Mouse (Mus musculus) urinary bladder, postnatal 10 days (tissue): Measurements from ENCODE around the gene Myt1.

ENCODE experiments used
- DNase-seq: peaks from one replicate; pipeline ENCODE4 v3.0.0; 2022; ENCODE audit warnings: low spot score

Gene Myt1

GRCm38 (mm10) chr2:181763006-181763830 lies at the start of gene Myt1:
TSS of gene Myt1 (plus strand) at chr2:181763332.
- DNase-seq, result no peak

DNA sequence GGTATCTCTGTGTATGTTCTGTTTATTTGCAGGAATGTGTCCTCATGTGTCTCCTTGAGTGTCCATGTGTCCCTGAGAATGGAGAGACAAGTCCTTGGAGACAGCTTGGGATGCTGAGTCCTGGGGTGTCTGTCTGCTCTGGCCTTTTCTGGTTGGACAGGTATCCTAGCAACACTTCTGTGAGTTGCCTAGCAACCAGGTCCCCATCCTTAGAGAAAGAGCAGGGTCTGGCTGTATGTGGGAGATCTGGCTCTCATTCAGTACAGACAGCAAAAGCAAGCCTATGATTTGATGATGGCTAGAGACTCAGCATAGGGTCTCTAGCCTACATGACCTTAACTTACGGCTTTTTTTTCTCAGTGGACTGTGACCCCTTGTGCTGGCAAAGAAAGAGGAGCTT lies 49.4 kb upstream of the Myt1 start:
- DNase-seq, result no peak

GRCm38 (mm10) chr2:181714903-181715326 lies 48.2 kb upstream of the Myt1 start, which contains the start of gene Oprl1:
TSS of gene Oprl1 (plus strand) at chr2:181715016.
- no peak for DNase-seq

- DNase-seq, result no peak
Observed at GRCm38 (mm10) chr2:181715382-181715781, 47.8 kb upstream of the Myt1 start.

- no peak for DNase-seq
Observed at GRCm38 (mm10) chr2:181716991-181717390, 46.1 kb upstream of the Myt1 start.

DNA sequence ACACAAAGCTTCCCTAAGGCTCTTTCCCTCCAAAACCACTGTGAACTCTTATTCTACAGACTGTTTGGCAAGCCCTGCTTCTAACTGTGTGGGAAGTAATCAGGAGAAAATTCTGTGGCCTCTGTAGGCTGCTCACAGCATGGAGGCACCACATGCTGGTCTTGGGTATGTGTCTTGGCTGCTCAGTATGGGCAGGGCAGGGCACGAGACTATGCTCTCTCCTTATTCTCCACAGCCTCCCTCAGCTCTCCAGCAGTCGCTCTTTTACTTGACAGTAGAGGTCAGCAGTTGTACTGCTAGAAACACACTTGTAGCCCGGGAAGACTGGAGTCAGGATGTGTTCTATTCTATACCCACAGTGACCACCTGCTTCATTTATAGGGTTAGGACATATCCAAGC lies 43.1 kb upstream of the Myt1 start:
- no peak for DNase-seq

DNA sequence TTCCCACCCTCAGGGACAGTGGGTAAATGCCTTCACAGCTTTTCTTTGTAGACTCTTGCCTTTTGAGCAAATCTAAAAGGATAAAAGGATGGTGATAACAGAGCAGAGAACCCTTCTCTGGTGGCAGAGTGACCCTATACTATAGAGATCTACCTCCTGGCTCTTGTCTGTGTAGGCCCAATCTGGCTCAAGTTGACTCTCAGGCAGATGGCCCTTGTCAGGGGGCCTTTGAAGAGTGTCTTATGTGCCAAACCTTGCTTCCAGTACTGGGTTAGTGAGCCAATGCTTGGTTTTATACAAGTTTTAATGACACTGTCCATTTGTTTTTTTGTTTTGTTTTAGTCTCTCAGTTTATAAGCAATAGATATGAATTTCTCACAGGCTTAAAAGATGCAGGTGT lies 41.9 kb upstream of the Myt1 start:
- no peak for DNase-seq

- DNase-seq, result no peak
Observed at GRCm38 (mm10) chr2:181722213-181722612, 40.9 kb upstream of the Myt1 start.

DNA sequence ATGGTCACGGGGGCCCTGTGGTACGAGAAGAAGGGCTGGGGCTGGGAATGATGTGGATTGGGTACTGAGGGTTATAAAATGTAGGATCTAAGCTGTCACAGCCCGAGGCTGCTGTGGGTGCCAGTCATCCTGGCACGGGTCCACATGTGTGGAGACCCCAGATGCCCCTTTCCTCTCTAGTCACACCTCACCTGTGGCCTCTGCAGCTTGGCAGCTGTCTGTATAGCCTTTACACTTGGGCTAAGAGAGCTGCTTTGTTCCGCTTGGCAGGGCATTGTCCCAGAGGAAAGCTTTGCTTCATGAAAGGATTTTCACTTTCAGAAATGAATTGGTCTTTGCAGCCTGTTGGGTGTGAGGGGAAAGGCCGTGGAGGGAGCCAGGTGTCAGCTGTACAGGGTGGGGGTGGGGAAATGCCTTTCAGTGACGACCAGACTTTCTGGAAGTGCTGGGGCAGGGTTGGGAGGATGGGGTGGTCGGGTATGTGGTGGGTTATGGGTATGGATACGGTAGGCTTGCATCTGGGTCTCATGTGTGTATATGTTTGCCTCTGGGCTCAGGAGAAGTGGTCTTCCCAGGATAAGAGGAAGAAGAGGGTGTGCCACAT lies 35.4 kb upstream of the Myt1 start:
- DNase-seq, result no peak

DNA sequence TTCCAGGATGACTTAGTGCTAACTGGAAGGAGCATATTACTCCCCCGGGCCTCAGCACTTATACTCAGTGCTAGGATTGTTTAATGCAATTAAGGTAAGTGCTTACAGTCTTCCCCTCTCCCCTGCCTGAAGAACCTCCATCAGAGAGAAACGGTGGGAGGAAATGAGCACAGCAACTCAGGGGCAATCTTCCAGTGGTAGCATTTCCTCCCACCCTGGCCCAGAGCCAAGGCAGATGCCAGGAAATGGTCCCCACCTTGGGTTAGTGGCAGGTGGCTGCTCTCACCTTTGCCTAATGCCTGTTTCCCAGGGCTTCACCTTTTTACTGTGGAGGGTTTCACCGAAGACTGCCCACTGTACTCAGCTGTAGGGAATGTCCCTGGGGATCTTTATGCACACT lies 33.1 kb upstream of the Myt1 start:
- no peak for DNase-seq

DNA sequence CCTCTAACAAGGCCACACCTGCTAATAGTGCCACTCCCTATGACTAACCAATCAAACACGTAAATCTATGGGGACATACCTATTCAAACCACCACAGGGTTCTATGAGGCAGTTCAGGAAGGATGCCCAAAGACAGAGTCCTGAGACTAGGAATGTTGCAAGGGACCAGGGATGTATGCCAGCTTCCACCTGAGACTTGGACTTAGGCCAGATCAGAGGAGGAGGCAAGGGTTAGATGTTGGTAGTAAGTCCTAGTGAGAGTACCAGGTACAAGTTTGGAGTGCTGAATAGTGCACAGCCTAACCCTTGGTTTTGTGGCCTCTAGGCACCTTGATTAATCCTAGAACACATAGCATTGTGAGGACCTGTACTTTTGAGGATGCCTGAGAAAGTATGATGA lies 10.5 kb upstream of the Myt1 start:
- no peak for DNase-seq

DNA sequence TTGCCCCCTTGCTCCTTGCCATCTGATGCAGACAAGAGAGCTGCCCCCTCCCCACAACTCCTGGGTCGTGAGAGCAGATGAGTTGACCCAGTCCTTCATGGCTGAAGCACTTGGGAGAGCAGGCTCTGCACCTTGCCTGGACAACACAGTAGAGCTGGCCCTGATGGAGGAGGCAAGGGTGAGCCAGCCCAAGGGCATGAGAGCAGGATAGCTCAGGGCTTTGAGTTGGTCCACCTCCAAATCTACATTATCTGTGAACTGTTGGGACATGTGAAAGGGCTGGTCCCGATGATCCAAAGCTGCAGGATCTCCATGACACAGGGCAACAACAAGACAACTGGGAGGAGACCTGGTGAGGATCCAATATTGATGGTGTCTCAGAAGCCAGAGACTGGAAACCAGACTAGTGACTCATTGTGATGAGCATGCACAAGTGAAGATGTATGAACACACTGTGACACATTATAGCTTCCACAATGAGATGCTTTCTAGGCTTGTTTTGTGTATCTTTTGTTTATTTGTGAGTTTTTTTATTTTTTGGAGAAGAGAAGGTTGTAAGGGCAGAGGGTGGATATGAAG lies 4.9 kb upstream of the Myt1 start:
- no peak for DNase-seq

DNA sequence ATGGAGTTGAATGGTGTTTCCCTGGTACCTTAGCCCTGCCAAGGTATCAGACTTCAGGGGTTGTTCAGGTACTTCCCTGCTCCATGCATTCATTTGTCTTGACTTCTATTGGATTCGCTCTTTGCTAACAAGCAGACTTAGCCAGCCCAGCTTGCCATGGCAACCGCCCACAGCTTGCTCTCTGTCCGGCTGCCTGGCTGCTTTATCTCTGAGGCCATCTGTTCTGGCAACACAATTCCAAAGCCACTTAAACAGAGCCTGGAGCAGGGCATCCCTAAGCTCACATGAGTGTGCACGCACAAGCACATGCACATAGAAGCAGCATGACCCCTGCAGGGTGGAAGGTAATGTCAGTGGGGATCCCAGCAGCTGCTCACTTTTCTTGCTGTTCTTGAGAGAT lies 4.1 kb upstream of the Myt1 start:
- DNase-seq, result no peak

DNA sequence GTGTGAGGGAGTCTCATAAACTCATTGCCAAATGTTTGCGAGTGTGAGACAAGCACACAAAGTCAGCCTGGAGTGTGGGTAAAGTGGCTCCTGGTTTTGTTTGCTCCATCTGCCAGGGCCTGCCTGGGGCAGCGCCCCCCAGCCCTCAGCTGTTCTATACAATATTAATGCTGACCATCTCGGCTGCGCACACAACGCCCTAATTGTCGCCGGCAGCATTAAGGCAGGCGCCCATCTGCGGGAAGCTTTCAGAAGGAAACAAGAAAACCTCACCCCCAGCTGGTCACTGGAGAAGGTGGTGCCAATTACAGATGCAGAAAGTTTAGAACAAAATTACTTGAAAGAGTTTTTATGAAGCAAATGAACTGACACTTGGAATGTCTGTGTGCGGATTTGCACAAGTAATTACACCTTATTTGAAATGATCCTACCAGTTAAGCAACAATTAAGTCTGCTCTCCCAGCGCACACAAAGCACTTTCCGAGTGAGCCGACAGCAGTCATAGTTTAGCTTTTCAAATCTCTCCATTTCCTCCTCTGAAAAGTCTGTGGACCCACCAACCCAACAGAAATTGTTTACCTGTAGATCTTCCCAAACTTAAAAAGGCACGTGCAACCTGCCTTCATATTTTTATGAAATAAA lies 875 bp downstream of the Myt1 start:
- DNase-seq, result no peak

DNA sequence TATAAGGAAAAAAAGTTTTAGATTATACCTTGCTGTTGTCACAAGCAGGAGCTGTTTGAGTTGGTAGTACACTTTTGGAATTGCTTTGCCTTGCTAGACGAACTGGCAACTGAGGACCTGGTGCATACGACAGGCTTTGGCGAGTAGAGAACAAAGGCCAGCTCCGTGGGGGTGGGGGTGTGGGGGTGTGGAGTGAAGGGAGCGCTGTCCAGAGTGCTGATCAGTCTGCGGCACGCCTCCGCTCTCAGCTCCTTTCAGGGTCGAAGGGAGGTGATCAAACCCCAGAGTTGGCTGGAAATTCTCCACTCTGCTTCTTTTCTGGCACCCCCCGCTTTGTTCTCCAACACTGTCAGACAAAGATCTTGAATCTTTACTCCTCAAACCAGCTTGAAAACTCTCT lies 1.5 kb downstream of the Myt1 start:
- DNase-seq, result no peak

- no peak for DNase-seq
Observed at GRCm38 (mm10) chr2:181765251-181765650, 2.1 kb downstream of the Myt1 start.

- DNase-seq, result no peak
Observed at GRCm38 (mm10) chr2:181766672-181767557, 3.8 kb downstream of the Myt1 start.

DNA sequence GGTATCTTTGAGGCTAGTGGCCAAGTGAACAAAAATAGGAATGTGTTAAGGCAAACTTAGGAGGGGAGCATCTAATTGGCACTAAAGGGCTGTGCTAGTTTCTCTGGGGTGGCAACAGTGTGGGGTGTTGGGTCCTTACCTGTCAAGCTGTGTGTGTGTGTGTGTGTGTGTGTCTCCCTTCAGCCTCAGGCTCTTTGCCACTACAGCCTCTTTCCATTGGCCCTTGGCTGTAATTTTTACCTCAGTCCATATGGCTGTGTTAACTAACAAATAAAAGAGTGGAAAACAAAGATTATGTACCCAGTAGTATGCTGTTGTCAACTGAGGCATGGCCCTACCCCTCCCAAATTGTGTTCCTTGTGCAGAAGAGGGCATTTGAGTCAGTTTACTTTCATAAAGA lies 5.3 kb downstream of the Myt1 start:
- no peak for DNase-seq

DNA sequence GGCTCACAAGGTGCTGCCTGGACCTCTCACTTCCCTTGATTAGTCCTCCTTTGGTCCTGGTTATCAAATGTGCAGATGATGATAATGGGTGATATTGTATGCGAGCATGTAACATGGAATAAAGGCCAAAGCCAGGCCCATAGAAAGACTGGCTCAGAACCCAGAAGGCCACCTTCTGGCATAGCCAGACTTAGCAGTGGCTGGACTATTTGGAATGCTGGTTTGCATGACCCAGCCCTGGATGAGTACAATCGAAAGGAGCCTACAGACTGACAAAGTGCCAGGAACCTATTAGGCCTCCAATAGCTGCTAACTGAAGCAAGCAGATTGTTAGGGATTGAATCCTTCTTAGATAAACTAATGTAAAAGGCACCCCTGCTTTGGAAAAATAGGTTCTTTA lies 6.3 kb downstream of the Myt1 start:
- DNase-seq, result no peak

DNA sequence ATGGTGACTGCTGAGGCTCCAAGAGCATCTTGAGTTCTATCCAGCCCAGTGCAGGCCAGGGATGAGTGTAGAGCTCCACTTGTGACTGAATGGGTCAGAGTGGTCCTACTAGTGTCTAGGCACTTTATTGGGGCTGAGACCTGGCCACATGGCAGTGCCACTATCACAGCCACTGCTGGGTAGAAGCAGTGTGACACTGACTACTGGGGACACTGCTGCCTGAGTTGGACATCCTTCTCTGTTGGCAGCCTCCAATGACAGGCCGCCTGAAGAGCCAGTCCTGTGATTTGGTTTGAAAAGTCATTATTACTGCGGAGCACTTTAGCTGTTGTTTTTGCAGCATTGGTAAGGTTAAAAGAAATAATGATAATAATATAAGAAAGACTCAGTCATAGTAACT lies 10.1 kb downstream of the Myt1 start:
- no peak for DNase-seq

GRCm38 (mm10) chr2:181775786-181776185 lies 12.7 kb downstream of the Myt1 start:
- DNase-seq, result no peak

DNA sequence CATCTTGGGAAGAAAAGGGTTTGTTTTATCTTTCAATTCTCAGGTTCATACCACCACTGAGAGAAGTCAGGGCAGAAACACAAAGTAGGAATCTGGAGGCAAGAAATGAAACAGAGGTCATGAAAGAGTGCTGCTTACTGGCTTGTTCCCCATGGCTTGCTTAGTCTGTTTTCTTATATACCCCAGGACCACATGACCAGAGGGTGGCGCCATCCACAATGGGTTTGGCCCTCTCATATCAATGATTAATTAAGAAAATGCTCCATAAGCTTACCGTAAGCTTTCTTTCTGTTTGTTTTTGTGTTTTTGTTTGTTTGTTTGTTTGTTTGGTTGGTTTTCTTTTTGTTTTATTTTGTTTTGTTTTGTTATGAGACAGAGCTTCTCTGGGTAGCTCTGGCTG lies 14.6 kb downstream of the Myt1 start:
- no peak for DNase-seq
